Mouse (Mus musculus): ENCODE results near the gene Plcl1. TPM values are rescaled to one million over a fixed set of nuclear protein-coding genes. Genes with fewer than 3 reads are reported as not detected.

Gene Plcl1
- polyA plus RNA-seq, 1 experiment = 0.21 TPM

DNA sequence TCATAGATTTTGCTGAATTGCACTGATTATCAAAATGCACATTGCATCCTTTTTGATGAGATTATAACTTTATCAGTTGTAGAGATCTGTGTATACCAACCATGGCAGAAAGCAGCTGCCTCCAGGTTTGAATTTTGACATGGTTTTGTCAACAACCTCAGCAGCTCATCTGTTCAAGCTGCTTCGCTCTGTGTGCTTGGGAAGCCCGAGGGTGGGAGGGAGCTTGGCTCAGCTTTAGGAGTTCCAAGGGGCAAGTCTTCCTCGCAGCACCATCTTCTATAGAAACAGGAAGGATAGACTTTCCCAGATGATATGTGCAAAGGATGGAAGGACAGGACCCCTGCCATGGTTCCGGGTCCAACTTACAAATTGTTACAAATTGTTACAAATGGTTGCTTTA, 32.9 kb downstream of the Plcl1 start:
- no peaks in the 10 kb centered on the region; the same call in 1 of the 2 replicates for H3K4me1 ChIP-seq (ENCODE audit: control insufficient read depth, insufficient read depth, low read length)
- no peaks in the 10 kb centered on the region for H3K27me3 ChIP-seq (ENCODE audit: control insufficient read depth, insufficient read depth, low read length)
- TF ChIP-seq CTCF (IDR thresholded peaks at IDR 0.05; ENCODE audit: control insufficient read depth, insufficient read depth, insufficient replicate concordance, low read depth, low read length) = no peak
- TF ChIP-seq POLR2A (IDR thresholded peaks at IDR 0.05; ENCODE audit: control insufficient read depth, low read depth, low read length) = no peak
- no peak overlapping the region for H3K27ac ChIP-seq (ENCODE audit: control insufficient read depth, insufficient read depth, low read depth, low read length)
- no peak overlapping the region for H3K4me3 ChIP-seq (ENCODE audit: control insufficient read depth, low read depth, low read length)
- H3K36me3 ChIP-seq (ENCODE audit: control insufficient read depth, insufficient read depth, low read length) = no peaks in the 10 kb centered on the region

DNA sequence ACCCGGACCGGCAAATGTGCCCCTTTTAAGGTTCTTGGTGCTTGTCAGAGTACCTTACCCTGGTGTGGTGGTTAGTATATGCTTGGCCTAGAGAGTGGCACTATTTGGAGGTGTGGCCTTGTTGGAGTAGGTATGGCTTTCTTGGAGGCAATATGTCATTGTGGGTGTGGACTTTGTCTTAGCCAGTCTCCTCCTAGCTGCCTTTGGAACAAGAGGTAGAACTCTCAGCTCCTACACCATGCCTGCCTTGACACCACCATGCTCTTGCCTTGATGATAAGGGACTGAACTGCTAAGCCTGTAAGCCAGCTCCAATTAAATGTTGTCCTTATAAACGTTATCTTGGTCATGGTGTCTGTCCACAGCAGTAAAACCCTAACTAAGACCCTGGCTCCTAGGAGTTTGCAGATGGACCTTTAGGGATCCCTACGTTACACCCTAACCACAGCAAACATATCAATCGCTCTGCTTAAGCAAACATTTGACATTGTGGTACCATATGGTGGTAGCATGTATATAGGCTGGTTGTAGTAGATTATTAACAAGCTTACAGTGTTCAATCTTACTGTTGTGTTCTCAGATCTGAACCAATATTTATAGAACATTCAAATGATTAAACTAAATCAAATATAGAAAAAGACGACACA, 39.4 kb downstream of the Plcl1 start:
- H3K4me1 ChIP-seq (ENCODE audit: control insufficient read depth, insufficient read depth, low read length) = no peaks in the 10 kb centered on the region
- H3K27ac ChIP-seq (ENCODE audit: control insufficient read depth, insufficient read depth, low read depth, low read length) = no peak overlapping the region
- H3K4me3 ChIP-seq (ENCODE audit: control insufficient read depth, low read depth, low read length) = no peak overlapping the region
- no peaks in the 10 kb centered on the region for H3K27me3 ChIP-seq (ENCODE audit: control insufficient read depth, insufficient read depth, low read length)
- H3K36me3 ChIP-seq (ENCODE audit: control insufficient read depth, insufficient read depth, low read length) = no peaks in the 10 kb centered on the region
- no peak for TF ChIP-seq POLR2A (IDR thresholded peaks at IDR 0.05; ENCODE audit: control insufficient read depth, low read depth, low read length)
- TF ChIP-seq CTCF (IDR thresholded peaks at IDR 0.05; ENCODE audit: control insufficient read depth, insufficient read depth, insufficient replicate concordance, low read depth, low read length) = no peak

DNA sequence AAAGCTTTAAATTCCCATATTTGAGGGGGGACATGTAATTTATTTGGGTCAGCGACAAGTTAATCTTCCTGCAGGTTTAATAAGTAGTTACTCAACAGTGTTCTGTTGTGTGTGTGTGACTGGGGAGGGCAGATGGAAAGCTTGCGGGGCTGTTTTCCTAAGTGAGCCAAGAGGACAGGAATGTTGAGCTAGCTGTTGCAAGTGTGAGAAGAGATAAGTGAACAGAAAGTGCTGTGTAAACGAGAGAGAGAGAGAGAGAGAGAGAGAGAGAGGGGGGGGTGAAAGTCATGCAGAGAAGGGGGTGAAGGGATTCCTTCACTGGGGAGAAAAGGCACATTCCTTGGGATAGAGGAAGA, 39.9 kb downstream of the Plcl1 start:
- TF ChIP-seq POLR2A (IDR thresholded peaks at IDR 0.05; ENCODE audit: control insufficient read depth, low read depth, low read length) (no peak), CTCF (IDR thresholded peaks at IDR 0.05; ENCODE audit: control insufficient read depth, insufficient read depth, insufficient replicate concordance, low read depth, low read length) (no peak)
- Histone ChIP-seq H3K4me3 (ENCODE audit: control insufficient read depth, low read depth, low read length) (no peak overlapping the region), H3K27me3 (ENCODE audit: control insufficient read depth, insufficient read depth, low read length) (no peaks in the 10 kb centered on the region), H3K4me1 (ENCODE audit: control insufficient read depth, insufficient read depth, low read length) (no peaks in the 10 kb centered on the region), H3K36me3 (ENCODE audit: control insufficient read depth, insufficient read depth, low read length) (no peaks in the 10 kb centered on the region), H3K27ac (ENCODE audit: control insufficient read depth, insufficient read depth, low read depth, low read length) (no peak overlapping the region)

DNA sequence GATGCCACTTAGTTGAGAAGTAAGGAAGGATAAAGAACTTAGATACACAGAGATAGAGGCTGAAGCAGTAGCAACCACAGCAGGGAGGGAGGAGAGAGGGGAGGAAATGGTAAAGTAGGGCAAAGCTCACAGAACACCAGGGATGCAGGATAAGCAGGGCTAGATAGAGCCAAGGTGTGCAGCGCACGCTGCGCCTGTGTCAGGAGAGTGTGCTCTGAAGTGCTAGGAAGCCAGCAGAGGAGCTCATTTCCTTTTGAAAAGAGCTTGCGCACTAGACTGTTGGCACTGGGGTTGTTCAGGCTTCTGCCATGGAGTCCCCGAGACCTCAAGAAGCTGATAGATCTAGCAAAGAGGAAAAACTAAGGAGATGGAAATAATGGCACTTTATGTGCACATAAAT, 40.6 kb downstream of the Plcl1 start:
- TF ChIP-seq POLR2A (IDR thresholded peaks at IDR 0.05; ENCODE audit: control insufficient read depth, low read depth, low read length) (no peak), CTCF (IDR thresholded peaks at IDR 0.05; ENCODE audit: control insufficient read depth, insufficient read depth, insufficient replicate concordance, low read depth, low read length) (no peak)
- Histone ChIP-seq H3K27me3 (ENCODE audit: control insufficient read depth, insufficient read depth, low read length) (no peaks in the 10 kb centered on the region), H3K4me3 (ENCODE audit: control insufficient read depth, low read depth, low read length) (no peak overlapping the region), H3K36me3 (ENCODE audit: control insufficient read depth, insufficient read depth, low read length) (no peaks in the 10 kb centered on the region), H3K4me1 (ENCODE audit: control insufficient read depth, insufficient read depth, low read length) (no peaks in the 10 kb centered on the region), H3K27ac (ENCODE audit: control insufficient read depth, insufficient read depth, low read depth, low read length) (no peak overlapping the region)

DNA sequence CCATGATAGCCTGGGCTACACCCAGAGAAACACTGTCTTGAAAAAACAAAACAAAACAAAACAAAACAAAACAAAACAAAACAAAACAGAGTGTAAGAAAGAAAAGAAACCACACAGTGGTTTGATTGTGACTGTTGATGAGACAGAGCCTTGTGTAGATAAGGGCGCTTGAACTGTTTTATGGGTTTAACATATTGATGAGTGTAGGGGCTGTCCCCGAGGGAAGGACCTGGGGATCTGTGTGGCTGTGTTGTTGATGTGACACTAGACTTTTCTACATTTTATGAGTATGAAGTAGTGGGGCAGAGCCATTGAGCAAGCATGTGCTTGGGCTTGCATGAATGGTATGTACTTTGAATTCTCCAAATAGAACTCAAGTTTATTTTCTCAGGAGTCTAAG, 41.2 kb downstream of the Plcl1 start:
- no peaks in the 10 kb centered on the region for H3K4me1 ChIP-seq (ENCODE audit: control insufficient read depth, insufficient read depth, low read length)
- no peak overlapping the region for H3K4me3 ChIP-seq (ENCODE audit: control insufficient read depth, low read depth, low read length)
- H3K27ac ChIP-seq (ENCODE audit: control insufficient read depth, insufficient read depth, low read depth, low read length) = no peak overlapping the region
- no peaks in the 10 kb centered on the region for H3K36me3 ChIP-seq (ENCODE audit: control insufficient read depth, insufficient read depth, low read length)
- TF ChIP-seq POLR2A (IDR thresholded peaks at IDR 0.05; ENCODE audit: control insufficient read depth, low read depth, low read length) = no peak
- no peak for TF ChIP-seq CTCF (IDR thresholded peaks at IDR 0.05; ENCODE audit: control insufficient read depth, insufficient read depth, insufficient replicate concordance, low read depth, low read length)
- no peaks in the 10 kb centered on the region for H3K27me3 ChIP-seq (ENCODE audit: control insufficient read depth, insufficient read depth, low read length)

DNA sequence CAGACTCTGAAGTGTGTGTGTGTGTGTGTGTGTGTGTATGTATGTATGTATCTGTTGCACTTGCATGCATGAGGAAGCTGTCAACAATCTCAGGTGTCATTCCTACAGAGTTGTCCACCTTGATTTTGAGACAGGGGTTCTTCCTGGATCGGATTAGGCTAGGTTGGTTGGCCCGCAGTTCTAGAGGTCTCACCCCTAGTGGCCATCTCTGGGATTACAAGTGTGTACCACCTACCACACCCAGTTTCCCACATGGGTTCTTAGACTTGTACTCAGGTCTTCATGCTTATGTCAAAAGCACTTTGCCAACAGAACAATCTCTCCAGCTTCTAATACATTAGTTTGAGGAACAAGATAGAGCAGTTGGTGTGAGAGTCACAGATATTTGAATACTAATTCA, 41.9 kb downstream of the Plcl1 start:
- TF ChIP-seq CTCF (IDR thresholded peaks at IDR 0.05; ENCODE audit: control insufficient read depth, insufficient read depth, insufficient replicate concordance, low read depth, low read length) (no peak), POLR2A (IDR thresholded peaks at IDR 0.05; ENCODE audit: control insufficient read depth, low read depth, low read length) (no peak)
- Histone ChIP-seq H3K27me3 (ENCODE audit: control insufficient read depth, insufficient read depth, low read length) (no peaks in the 10 kb centered on the region), H3K4me3 (ENCODE audit: control insufficient read depth, low read depth, low read length) (no peak overlapping the region), H3K27ac (ENCODE audit: control insufficient read depth, insufficient read depth, low read depth, low read length) (no peak overlapping the region), H3K36me3 (ENCODE audit: control insufficient read depth, insufficient read depth, low read length) (no peaks in the 10 kb centered on the region), H3K4me1 (ENCODE audit: control insufficient read depth, insufficient read depth, low read length) (no peaks in the 10 kb centered on the region)

DNA sequence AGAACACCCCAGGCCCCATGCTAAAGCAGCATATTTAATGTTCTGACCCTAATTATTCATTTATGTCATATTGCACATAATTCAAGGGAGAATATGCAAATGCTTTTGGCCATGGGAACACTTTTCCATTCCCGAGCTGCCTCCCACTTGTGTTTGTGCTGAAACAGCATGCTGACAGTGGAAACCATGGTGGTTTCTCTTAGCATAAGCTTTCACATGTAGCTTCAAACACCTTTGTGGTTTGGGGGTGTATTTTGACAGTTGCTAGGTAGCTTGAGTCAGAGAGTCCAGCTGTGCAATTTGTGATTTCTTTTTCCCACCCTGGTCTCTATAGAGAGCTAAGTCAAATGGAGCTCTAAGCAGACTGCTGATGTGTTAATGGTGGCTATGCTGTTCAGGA, 42.4 kb downstream of the Plcl1 start:
- Histone ChIP-seq H3K27ac (ENCODE audit: control insufficient read depth, insufficient read depth, low read depth, low read length) (no peak overlapping the region), H3K4me3 (ENCODE audit: control insufficient read depth, low read depth, low read length) (no peak overlapping the region), H3K36me3 (ENCODE audit: control insufficient read depth, insufficient read depth, low read length) (no peaks in the 10 kb centered on the region), H3K4me1 (ENCODE audit: control insufficient read depth, insufficient read depth, low read length) (no peaks in the 10 kb centered on the region), H3K27me3 (ENCODE audit: control insufficient read depth, insufficient read depth, low read length) (no peaks in the 10 kb centered on the region)
- TF ChIP-seq POLR2A (IDR thresholded peaks at IDR 0.05; ENCODE audit: control insufficient read depth, low read depth, low read length) = no peak
- TF ChIP-seq CTCF (IDR thresholded peaks at IDR 0.05; ENCODE audit: control insufficient read depth, insufficient read depth, insufficient replicate concordance, low read depth, low read length) = no peak

DNA sequence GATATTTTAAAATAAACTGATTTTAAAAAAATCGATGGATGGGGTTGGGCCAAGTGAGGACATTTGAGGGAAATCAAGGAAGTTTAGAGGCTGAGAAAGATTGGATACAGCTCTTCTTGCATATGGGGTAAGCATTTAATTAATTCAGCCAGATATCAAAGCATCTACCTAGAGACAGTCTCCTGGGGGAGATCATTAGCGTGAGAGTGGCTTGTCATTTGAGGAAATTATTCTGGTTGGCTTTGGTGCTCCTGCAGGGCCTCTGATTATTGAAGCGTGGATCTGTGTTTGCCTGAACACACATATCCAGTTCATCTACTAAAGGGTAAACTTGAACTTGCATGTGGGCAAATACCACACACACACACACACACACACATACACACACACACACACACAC, 44.1 kb downstream of the Plcl1 start:
- no peaks in the 10 kb centered on the region for H3K27me3 ChIP-seq (ENCODE audit: control insufficient read depth, insufficient read depth, low read length)
- no peak overlapping the region for H3K4me3 ChIP-seq (ENCODE audit: control insufficient read depth, low read depth, low read length)
- H3K4me1 ChIP-seq (ENCODE audit: control insufficient read depth, insufficient read depth, low read length) = no peaks in the 10 kb centered on the region
- H3K27ac ChIP-seq (ENCODE audit: control insufficient read depth, insufficient read depth, low read depth, low read length) = no peak overlapping the region
- TF ChIP-seq POLR2A (IDR thresholded peaks at IDR 0.05; ENCODE audit: control insufficient read depth, low read depth, low read length) (no peak), CTCF (IDR thresholded peaks at IDR 0.05; ENCODE audit: control insufficient read depth, insufficient read depth, insufficient replicate concordance, low read depth, low read length) (no peak)
- no peaks in the 10 kb centered on the region for H3K36me3 ChIP-seq (ENCODE audit: control insufficient read depth, insufficient read depth, low read length)

Measured in testis, adult 2 months (tissue).